Mouse (Mus musculus): ENCODE data around the gene Il1rl2. TPM values are rescaled to one million over a fixed set of nuclear protein-coding genes. Genes with fewer than 3 reads are reported as not detected.

Il1rl2 gene
- polyA plus RNA-seq, 1 experiment from 2014 or later: 8.1 TPM

DNA sequence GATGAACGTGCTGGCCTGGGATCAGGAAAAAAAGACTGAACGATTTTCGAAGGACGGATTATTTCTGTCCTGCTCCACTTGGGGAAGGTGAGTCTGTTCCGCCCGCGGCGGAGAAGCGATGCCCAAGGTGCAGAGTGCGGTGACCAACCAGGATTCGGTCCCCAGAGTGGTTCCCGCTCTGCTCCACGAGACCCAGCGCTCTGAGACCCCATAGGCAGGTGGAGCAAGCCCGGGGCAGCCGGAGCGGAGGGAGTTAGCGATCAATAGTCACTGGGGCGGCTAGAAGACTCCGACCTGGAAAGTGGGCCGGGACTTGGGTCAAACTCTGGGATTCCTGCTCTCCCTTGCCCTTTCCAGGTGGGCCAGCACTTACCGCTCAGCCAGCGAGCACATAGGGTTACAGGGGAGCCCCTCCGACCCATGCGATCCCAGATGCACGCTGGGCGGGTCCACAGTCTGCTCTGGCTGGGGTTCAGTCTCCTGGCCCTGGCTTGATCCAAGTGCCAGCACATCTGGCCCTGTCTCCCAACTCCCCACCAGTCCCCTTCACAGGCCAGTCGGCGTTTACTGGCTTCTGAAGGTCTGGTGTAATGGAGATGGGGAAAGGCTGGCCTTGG is 1.4 kb downstream of the Il1rl2 start:
- Histone ChIP-seq H3K36me3 (no peaks in the 10 kb centered on the region), H3K9me3 (no peaks in the 10 kb centered on the region), H3K27me3 (peaks cover 19% of the 10 kb centered on the region), H3K9ac (peak overlapping the region; percentile 56), H3K27ac (no peak overlapping the region), H3K4me1 (peaks cover 19% of the 10 kb centered on the region; the same call in 1 of the 2 replicates), H3K4me2 (replicated peaks) (peak overlapping the region; percentile 80), H3K4me3 (peak overlapping the region; percentile 42)
- peak; percentile 68 for ATAC-seq (ENCODE audit: insufficient number of reproducible peaks, insufficient read depth, low FRiP score, low TSS enrichment)
- 3% methylated on average over 29 of the region's 29 CpGs for WGBS

DNA sequence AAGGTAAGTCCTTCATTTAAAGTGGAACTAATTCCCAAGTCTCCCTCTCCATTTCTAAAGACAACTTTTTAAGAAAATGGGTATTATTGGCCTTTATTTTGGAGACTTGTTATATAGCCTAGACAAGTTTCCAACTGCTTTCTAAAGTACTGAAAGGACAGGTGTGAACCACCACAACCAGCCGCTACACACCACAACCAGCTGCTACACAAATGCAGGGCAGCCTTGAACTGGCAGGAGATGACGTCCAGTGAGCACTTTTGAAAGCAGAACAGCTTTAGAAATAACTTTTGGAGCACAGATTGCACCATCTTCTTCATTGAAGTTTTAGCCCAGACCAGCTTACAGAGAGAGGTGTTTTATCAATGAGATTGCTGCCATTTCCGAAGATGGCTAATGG is 3.2 kb downstream of the Il1rl2 start:
- no peaks in the 10 kb centered on the region for H3K36me3 ChIP-seq
- ATAC-seq (ENCODE audit: insufficient number of reproducible peaks, insufficient read depth, low FRiP score, low TSS enrichment): no peak
- H3K4me1 ChIP-seq: peaks cover 19% of the 10 kb centered on the region; the same call in 1 of the 2 replicates
- no peak overlapping the region for H3K4me3 ChIP-seq
- H3K9me3 ChIP-seq: no peaks in the 10 kb centered on the region
- H3K27me3 ChIP-seq: peaks cover 19% of the 10 kb centered on the region
- H3K27ac ChIP-seq: no peak overlapping the region
- no peak overlapping the region for H3K9ac ChIP-seq
- whole genome bisulfite sequencing: 85% methylated on average over 3 of the region's 3 CpGs
- no peak overlapping the region for H3K4me2 ChIP-seq (replicated peaks)

DNA sequence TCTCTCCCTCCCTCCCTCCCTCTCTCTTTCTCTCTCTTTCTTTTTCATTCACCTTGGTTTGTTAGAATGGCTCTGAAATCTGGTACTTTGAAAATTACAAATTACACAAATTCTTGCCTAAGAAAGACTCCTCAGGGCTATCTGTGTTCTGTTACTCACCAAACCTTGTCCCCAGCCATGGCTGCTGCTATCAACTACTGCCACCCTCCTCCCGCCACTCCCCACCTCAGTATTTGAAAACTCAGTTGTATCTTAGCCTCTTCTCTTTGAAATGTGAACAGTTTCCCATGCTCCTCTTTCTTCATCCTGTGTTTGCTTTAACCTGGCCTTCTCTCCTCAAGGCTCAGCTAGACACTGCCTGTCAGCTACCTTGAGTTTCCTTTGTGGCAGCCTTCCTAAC is 5.1 kb downstream of the Il1rl2 start:
- H3K9me3 ChIP-seq: no peaks in the 10 kb centered on the region
- H3K4me3 ChIP-seq: no peak overlapping the region
- H3K9ac ChIP-seq: no peak overlapping the region
- peaks cover 19% of the 10 kb centered on the region for H3K27me3 ChIP-seq
- H3K4me2 ChIP-seq (replicated peaks): no peak overlapping the region
- 89% methylated on average over 1 of the region's 1 CpGs for WGBS
- peaks cover 16% of the 10 kb centered on the region; the same call in 1 of the 2 replicates for H3K4me1 ChIP-seq
- no peaks in the 10 kb centered on the region for H3K36me3 ChIP-seq
- no peak overlapping the region for H3K27ac ChIP-seq
- no peak for ATAC-seq (ENCODE audit: insufficient number of reproducible peaks, insufficient read depth, low FRiP score, low TSS enrichment)

DNA sequence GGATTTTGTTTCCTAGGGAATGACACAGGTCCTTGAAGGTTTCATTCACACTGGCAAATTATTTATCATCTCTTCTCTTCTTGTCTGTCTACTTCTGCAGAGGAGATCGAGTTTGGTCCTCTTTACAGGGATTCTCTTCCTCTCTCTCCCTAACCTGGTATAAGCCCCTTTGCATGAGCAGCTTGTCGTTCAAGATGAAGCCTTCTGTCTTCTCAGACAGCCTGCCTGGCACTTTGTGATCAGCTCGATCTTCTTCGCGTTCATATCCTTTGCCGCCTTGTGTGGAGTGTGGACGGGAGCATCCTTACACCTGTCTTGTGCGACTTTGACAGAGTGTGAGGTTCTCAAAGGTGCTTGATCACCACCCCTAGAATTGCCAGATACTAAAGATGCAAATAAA is 5.8 kb downstream of the Il1rl2 start:
- WGBS: 84% methylated on average over 8 of the region's 8 CpGs
- H3K36me3 ChIP-seq: no peaks in the 10 kb centered on the region
- H3K4me2 ChIP-seq (replicated peaks): no peak overlapping the region
- no peaks in the 10 kb centered on the region for H3K9me3 ChIP-seq
- no peak overlapping the region for H3K27ac ChIP-seq
- peaks cover 16% of the 10 kb centered on the region for H3K27me3 ChIP-seq
- peaks cover 11% of the 10 kb centered on the region; the same call in 1 of the 2 replicates for H3K4me1 ChIP-seq
- ATAC-seq (ENCODE audit: insufficient number of reproducible peaks, insufficient read depth, low FRiP score, low TSS enrichment): no peak
- no peak overlapping the region for H3K9ac ChIP-seq
- no peak overlapping the region for H3K4me3 ChIP-seq

DNA sequence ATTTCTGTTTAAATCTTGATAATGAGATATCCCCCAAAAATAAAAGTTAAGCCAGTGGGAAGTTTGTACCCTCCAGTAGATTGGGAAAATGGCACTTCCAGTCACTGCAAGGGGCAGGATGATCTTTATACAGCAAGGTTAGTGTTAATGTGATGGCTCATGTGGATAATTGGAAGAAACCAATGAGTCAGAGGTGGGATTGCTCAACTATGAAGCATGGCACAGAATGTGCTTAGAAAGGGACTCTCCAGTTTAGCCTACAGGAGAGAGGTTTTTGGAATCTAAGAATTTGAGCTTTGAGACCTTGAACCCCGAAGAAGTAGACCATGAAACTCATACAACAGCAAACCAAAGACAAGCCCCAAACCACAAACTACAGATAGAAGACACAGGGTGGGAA is 14.9 kb downstream of the Il1rl2 start:
- H3K4me2 ChIP-seq (replicated peaks): no peak overlapping the region
- WGBS: 78% methylated on average over 1 of the region's 1 CpGs

DNA sequence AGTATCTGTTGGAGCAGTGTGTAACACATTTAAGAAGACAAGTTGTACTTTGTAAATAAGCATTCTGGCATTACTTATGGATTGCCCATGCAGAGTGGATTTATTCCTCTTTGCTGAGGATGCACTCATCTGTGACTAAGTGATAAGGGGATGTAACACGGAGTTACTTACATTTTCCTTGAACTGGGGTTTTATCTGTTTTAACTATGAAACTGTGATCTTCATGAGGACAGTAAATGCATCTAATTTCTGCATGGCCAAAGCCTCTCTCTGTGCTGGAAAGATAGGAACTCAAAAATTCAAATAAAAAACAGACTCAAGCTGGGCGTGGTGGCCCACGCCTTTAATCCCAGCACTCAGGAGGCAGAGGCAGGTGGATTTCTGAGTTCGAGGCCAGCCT is 15.7 kb downstream of the Il1rl2 start:
- Histone ChIP-seq H3K9me3 (no peaks in the 10 kb centered on the region), H3K4me3 (no peak overlapping the region), H3K36me3 (no peaks in the 10 kb centered on the region), H3K4me2 (replicated peaks) (no peak overlapping the region), H3K9ac (no peak overlapping the region), H3K4me1 (no peaks in the 10 kb centered on the region), H3K27ac (no peak overlapping the region), H3K27me3 (no peaks in the 10 kb centered on the region)
- ATAC-seq (ENCODE audit: insufficient number of reproducible peaks, insufficient read depth, low FRiP score, low TSS enrichment): no peak
- 85% methylated on average over 4 of the region's 4 CpGs for WGBS

More for the DNA sequence above, 14.9 kb downstream of the Il1rl2 start:
- no peak for ATAC-seq (ENCODE audit: insufficient number of reproducible peaks, insufficient read depth, low FRiP score, low TSS enrichment)
- Histone ChIP-seq H3K9me3 (no peaks in the 10 kb centered on the region), H3K27me3 (no peaks in the 10 kb centered on the region), H3K4me3 (no peak overlapping the region), H3K27ac (no peak overlapping the region), H3K4me1 (no peaks in the 10 kb centered on the region), H3K9ac (no peak overlapping the region), H3K36me3 (no peaks in the 10 kb centered on the region)

DNA sequence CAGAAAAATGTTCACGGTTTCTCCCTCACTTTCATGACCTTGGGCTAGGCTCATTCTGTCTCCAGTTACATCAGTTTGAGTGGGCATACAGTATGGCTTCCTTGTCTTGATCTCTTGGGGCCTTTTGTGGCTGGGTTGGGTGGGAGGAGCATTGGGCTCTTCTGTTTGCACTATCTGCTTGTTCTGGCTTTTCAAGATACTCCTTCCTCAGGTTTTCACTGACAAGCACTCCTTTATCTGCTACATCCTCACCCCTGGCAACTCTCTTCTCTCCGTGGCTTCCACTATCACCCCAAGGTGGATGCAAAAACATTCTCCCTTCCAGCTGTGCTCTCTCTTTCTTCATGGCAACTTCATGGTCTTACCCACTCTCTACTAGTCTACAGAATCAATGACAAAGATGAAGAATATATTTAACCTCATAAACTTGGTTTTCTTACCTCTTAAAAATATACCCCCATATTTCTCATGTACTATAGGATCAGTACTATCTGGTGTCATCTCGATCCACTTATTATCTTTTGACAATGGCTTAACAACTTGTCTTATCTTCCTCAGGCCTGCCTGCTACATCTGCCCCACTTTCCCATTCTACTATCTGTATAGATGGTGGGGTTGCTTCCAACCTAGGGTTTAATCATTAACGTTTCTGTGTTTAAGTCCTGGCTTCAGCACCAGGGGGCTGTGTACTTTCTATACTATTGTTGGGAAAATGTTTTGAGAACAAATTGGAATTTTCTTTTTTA is 27.9 kb downstream of the Il1rl2 start:
- H3K4me3 ChIP-seq: no peak overlapping the region
- H3K36me3 ChIP-seq: no peaks in the 10 kb centered on the region
- H3K9ac ChIP-seq: no peak overlapping the region
- H3K4me1 ChIP-seq: peaks cover 5% of the 10 kb centered on the region; the same call in 1 of the 2 replicates
- no peaks in the 10 kb centered on the region for H3K9me3 ChIP-seq
- H3K27ac ChIP-seq: no peak overlapping the region
- no peak for ATAC-seq (ENCODE audit: insufficient number of reproducible peaks, insufficient read depth, low FRiP score, low TSS enrichment)
- WGBS: 79% methylated on average over 4 of the region's 4 CpGs
- no peaks in the 10 kb centered on the region for H3K27me3 ChIP-seq
- no peak overlapping the region for H3K4me2 ChIP-seq (replicated peaks)

DNA sequence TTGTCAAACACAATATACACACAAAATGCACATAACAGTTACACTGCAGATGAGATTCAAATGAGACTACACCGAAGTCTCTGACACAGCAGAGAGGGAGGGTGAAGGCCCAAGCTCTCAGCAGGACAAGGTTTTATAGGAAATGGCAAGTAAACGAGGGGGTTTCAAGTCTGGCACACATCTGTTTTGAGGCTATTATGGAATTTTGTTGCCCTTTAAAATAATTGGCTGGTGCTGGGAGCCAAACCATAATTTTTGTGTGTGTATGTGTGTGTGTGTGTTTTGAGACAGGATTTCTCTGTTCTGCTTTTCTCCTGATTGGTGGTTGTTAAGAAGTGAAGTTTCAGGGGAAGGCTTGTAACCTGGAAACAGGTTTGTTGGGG is 28.5 kb downstream of the Il1rl2 start:
- Histone ChIP-seq H3K4me3 (no peak overlapping the region), H3K9ac (no peak overlapping the region), H3K27me3 (no peaks in the 10 kb centered on the region), H3K36me3 (no peaks in the 10 kb centered on the region), H3K4me1 (peaks cover 8% of the 10 kb centered on the region; the same call in 1 of the 2 replicates), H3K4me2 (replicated peaks) (no peak overlapping the region), H3K9me3 (no peaks in the 10 kb centered on the region), H3K27ac (no peak overlapping the region; the same call in 1 of the 2 replicates)
- no peak for ATAC-seq (ENCODE audit: insufficient number of reproducible peaks, insufficient read depth, low FRiP score, low TSS enrichment)
- 31% methylated on average over 2 of the region's 2 CpGs for WGBS

DNA sequence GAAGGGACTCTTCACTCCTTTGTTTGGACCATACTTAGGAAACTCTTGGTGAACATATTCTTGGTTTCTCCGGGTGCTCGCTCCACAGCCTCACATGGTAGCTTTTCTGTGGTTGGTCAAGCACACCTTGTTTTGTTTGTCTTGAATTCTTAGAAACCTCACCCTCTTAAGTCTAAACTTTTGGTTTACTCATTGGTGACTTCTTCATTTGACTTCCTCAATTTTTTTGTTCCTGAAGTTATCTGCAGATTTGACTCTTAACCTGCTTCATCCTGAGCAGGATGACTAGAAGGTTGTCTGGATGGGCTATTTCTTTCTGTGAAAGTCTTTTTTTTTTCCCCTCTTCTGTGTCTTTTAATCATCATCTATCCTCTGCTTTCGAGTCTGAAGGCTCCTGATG is 30.3 kb downstream of the Il1rl2 start:
- H3K27me3 ChIP-seq: no peaks in the 10 kb centered on the region
- no peak overlapping the region for H3K9ac ChIP-seq
- WGBS: 81% methylated on average over 3 of the region's 3 CpGs
- no peak for ATAC-seq (ENCODE audit: insufficient number of reproducible peaks, insufficient read depth, low FRiP score, low TSS enrichment)
- H3K4me3 ChIP-seq: no peak overlapping the region
- no peaks in the 10 kb centered on the region for H3K9me3 ChIP-seq
- no peaks in the 10 kb centered on the region for H3K36me3 ChIP-seq
- no peak overlapping the region for H3K4me2 ChIP-seq (replicated peaks)
- H3K4me1 ChIP-seq: peaks cover 8% of the 10 kb centered on the region; the same call in 1 of the 2 replicates
- no peak overlapping the region for H3K27ac ChIP-seq

DNA sequence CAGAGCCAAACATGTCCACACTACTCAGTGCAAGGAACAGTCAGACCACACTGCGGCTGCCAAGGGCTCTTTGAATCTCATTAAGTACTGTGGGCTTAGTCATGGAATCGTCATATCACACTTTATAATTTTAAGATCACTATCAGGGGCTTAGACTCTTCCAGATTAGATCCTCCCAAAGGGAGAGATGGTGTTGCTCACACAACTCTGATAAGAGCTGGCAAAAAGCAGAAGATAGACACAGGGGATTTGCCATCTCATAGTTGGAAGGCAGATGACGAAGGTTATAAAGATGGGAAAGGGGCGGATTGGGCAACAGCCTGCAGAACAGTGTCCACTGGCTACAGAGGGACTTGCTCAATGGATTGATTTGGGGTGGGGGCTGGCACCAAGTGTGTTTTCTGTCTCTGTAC is 31.0 kb downstream of the Il1rl2 start:
- H3K36me3 ChIP-seq: no peaks in the 10 kb centered on the region
- H3K4me3 ChIP-seq: no peak overlapping the region
- H3K4me2 ChIP-seq (replicated peaks): no peak overlapping the region
- WGBS: 85% methylated on average over 4 of the region's 4 CpGs
- peaks cover 8% of the 10 kb centered on the region; the same call in 1 of the 2 replicates for H3K4me1 ChIP-seq
- H3K27me3 ChIP-seq: no peaks in the 10 kb centered on the region
- no peak overlapping the region for H3K9ac ChIP-seq
- no peak overlapping the region for H3K27ac ChIP-seq
- H3K9me3 ChIP-seq: no peaks in the 10 kb centered on the region
- no peak for ATAC-seq (ENCODE audit: insufficient number of reproducible peaks, insufficient read depth, low FRiP score, low TSS enrichment)

DNA sequence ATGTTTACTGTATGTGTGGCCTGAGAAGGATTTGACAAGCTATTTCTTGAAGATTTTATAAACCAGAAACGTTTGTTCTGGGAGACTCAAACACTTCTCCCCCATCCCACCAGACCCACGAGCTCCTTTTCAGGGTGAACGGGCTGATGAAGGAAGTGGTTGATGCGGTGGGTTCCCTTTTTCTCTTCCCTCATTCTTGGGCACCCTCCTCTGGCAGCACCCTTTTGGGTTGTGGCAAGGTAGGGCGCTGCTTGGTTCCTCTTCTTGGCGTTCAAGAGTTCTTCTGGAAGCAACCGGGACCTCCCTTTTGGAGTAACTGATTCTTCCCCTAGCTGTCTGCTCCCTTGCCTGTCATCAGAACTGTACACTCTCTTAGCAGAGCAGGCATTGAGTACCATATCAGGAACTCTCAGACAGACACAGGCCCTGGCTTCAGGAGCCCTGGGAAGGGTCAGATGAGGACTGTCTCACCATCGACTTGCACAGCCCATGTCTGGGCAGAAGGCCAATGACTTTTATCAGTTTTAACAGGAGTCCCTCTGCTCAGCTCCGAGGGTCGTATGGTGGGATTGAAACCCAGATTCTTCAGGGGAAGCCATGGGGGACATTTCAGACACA is 31.6 kb downstream of the Il1rl2 start:
- no peaks in the 10 kb centered on the region for H3K27me3 ChIP-seq
- peaks cover 8% of the 10 kb centered on the region; the same call in 1 of the 2 replicates for H3K4me1 ChIP-seq
- no peaks in the 10 kb centered on the region for H3K36me3 ChIP-seq
- WGBS: 81% methylated on average over 10 of the region's 10 CpGs
- H3K27ac ChIP-seq: no peak overlapping the region
- H3K4me2 ChIP-seq (replicated peaks): no peak overlapping the region
- H3K9ac ChIP-seq: no peak overlapping the region
- ATAC-seq (ENCODE audit: insufficient number of reproducible peaks, insufficient read depth, low FRiP score, low TSS enrichment): no peak
- no peaks in the 10 kb centered on the region for H3K9me3 ChIP-seq
- no peak overlapping the region for H3K4me3 ChIP-seq

DNA sequence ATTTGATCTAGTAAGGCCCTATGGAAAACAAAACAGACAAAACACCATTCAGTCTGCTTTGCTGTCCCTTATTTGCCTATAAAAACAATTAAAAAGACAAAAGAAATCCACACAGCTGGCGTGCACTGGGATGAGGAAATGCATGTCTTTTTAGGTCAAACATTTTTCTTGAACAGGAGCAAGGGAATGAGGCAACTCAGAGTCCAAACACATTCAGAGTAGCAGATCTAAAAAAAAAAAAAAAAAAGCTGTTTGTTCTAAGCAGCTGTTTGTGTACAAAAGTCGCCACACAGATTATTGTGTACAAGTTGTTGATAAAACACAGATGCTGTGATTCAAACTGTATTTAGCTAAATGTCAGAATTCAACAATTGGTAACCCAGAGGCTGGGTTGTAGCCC is 33.5 kb downstream of the Il1rl2 start:
- H3K27me3 ChIP-seq: no peaks in the 10 kb centered on the region
- 33% methylated on average over 2 of the region's 2 CpGs for WGBS
- no peak overlapping the region for H3K4me2 ChIP-seq (replicated peaks)
- H3K9ac ChIP-seq: no peak overlapping the region
- no peaks in the 10 kb centered on the region for H3K9me3 ChIP-seq
- ATAC-seq (ENCODE audit: insufficient number of reproducible peaks, insufficient read depth, low FRiP score, low TSS enrichment): no peak
- H3K4me1 ChIP-seq: peaks cover 8% of the 10 kb centered on the region; the same call in 1 of the 2 replicates
- H3K36me3 ChIP-seq: no peaks in the 10 kb centered on the region
- H3K4me3 ChIP-seq: no peak overlapping the region
- H3K27ac ChIP-seq: 0 out of 2 replicates have a peak overlapping the region, but pooled peaks have one; percentile 30

Measured in embryonic facial prominence, embryonic 12.5 days (tissue).